Mouse (Mus musculus): ENCODE data around the gene Pcbp3. TPM values are rescaled to one million over a fixed set of nuclear protein-coding genes. Genes with fewer than 3 reads are reported as not detected.

The Pcbp3 gene
- polyA plus RNA-seq, 1 experiment, result 23.5 TPM

DNA sequence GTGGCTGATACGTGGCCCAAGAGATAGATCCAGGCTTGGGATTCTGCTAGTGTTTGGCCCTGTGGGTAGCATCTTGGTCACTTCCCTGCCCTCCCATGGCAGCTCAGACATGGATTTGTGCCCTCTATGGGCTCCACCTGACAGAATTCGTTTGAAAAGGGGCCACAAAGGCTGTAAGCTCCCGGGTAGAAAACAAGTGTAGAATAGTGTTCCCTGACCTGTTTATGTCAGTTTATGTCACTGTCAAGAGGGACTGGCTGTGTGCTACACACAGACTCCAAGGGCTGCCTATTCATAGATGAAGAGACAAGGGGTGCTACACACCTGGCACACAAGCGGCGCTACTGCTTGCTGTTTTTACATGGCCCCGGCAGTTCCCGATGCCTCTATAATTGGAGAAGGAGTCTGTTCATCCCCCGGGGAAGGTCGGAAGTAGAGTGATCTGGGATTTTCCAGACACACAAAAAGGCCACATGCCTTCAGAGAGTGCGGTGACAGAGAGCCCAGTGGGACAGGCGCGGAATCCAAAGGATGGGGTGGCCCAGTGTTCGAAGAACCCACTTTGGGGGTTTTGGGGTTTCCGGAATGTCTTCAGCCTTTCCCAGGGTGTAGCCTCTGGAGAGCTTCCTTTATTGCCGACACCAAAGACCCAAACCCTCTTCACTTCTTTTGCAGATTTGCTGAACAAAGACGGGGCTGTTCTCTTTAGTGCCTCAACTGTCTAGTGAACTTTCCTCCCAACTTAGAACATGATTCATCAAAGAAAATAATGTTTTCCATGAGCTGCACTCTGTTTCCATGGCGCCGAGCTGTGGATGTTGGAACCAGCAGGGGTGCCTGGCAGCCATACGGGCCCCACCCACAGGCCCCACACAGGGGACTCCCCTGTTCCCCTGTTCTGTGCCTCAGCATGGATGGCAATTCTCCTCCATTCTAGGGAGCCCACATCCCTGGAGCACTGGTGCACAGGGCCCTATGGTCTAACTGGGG lies 231.8 kb downstream of the Pcbp3 start:
- H3K27ac ChIP-seq (ENCODE audit: insufficient read depth, low read depth, low read length), result no peak overlapping the region
- TF ChIP-seq POLR2A (IDR thresholded peaks at IDR 0.05; ENCODE audit: low read depth, low read length) (no peak), CTCF (conservative IDR thresholded peaks at IDR 0.05; ENCODE audit: insufficient read depth, insufficient read length, low read depth, low read length) (no peak)
- no peaks in the 10 kb centered on the region for H3K27me3 ChIP-seq (replicated peaks; ENCODE audit: control insufficient read depth, insufficient read depth, low read length)
- H3K36me3 ChIP-seq (ENCODE audit: control insufficient read depth, insufficient read depth, low read length), result no peaks in the 10 kb centered on the region
- WGBS, result 83% methylated on average over 19 of the region's 19 CpGs
- H3K4me1 ChIP-seq (ENCODE audit: control insufficient read depth, insufficient read depth, low read length), result no peaks in the 10 kb centered on the region
- H3K4me3 ChIP-seq (ENCODE audit: insufficient read depth, low read depth, low read length), result no peak overlapping the region
- no peak for DNase-seq

- H3K27ac ChIP-seq (ENCODE audit: insufficient read depth, low read depth, low read length), result no peak overlapping the region
- H3K4me3 ChIP-seq (ENCODE audit: insufficient read depth, low read depth, low read length), result no peak overlapping the region
- TF ChIP-seq POLR2A (IDR thresholded peaks at IDR 0.05; ENCODE audit: low read depth, low read length), result no peak
- peak; percentile 64 for TF ChIP-seq CTCF (conservative IDR thresholded peaks at IDR 0.05; ENCODE audit: insufficient read depth, insufficient read length, low read depth, low read length)
- 24% methylated on average over 11 of the region's 11 CpGs for WGBS
- H3K36me3 ChIP-seq (ENCODE audit: control insufficient read depth, insufficient read depth, low read length), result no peaks in the 10 kb centered on the region
- H3K4me1 ChIP-seq (ENCODE audit: control insufficient read depth, insufficient read depth, low read length), result no peaks in the 10 kb centered on the region
- H3K27me3 ChIP-seq (replicated peaks; ENCODE audit: control insufficient read depth, insufficient read depth, low read length), result no peaks in the 10 kb centered on the region
- peak; percentile 52 for DNase-seq
Measured at GRCm38 (mm10) chr10:76728369-76728768, 233.3 kb downstream of the Pcbp3 start.

DNA sequence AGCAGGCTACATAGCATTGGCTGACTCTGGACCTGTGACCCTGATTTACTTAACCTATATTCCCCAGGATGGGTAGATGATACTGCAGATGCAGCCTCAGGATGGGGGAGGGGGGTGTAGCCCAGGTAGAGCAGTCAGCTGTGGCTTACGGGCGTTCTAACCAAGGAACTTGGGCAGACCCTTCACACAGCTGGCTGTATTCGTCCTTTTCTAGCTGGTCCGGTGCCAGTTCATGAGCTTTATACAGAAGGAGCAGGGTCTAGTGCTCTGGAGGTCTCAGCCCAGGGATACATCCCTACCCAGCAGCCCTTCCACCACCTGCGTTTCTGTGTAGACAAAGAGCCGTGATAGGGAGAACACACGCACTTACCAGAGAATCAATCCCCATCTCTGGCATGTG lies 234.4 kb downstream of the Pcbp3 start:
- no peak for TF ChIP-seq POLR2A (IDR thresholded peaks at IDR 0.05; ENCODE audit: low read depth, low read length)
- no peak for TF ChIP-seq CTCF (conservative IDR thresholded peaks at IDR 0.05; ENCODE audit: insufficient read depth, insufficient read length, low read depth, low read length)
- no peaks in the 10 kb centered on the region for H3K4me1 ChIP-seq (ENCODE audit: control insufficient read depth, insufficient read depth, low read length)
- no peak for DNase-seq
- WGBS, result 89% methylated on average over 7 of the region's 7 CpGs
- H3K4me3 ChIP-seq (ENCODE audit: insufficient read depth, low read depth, low read length), result no peak overlapping the region
- H3K36me3 ChIP-seq (ENCODE audit: control insufficient read depth, insufficient read depth, low read length), result no peaks in the 10 kb centered on the region
- no peak overlapping the region for H3K27ac ChIP-seq (ENCODE audit: insufficient read depth, low read depth, low read length)
- H3K27me3 ChIP-seq (replicated peaks; ENCODE audit: control insufficient read depth, insufficient read depth, low read length), result no peaks in the 10 kb centered on the region

GRCm38 (mm10) chr10:76726866-76727265 lies 234.8 kb downstream of the Pcbp3 start:
- 84% methylated on average over 4 of the region's 4 CpGs for WGBS
- Histone ChIP-seq H3K4me1 (ENCODE audit: control insufficient read depth, insufficient read depth, low read length) (no peaks in the 10 kb centered on the region), H3K4me3 (ENCODE audit: insufficient read depth, low read depth, low read length) (no peak overlapping the region), H3K36me3 (ENCODE audit: control insufficient read depth, insufficient read depth, low read length) (no peaks in the 10 kb centered on the region), H3K27me3 (replicated peaks; ENCODE audit: control insufficient read depth, insufficient read depth, low read length) (no peaks in the 10 kb centered on the region), H3K27ac (ENCODE audit: insufficient read depth, low read depth, low read length) (no peak overlapping the region)
- TF ChIP-seq POLR2A (IDR thresholded peaks at IDR 0.05; ENCODE audit: low read depth, low read length) (no peak), CTCF (conservative IDR thresholded peaks at IDR 0.05; ENCODE audit: insufficient read depth, insufficient read length, low read depth, low read length) (no peak)
- DNase-seq, result no peak

DNA sequence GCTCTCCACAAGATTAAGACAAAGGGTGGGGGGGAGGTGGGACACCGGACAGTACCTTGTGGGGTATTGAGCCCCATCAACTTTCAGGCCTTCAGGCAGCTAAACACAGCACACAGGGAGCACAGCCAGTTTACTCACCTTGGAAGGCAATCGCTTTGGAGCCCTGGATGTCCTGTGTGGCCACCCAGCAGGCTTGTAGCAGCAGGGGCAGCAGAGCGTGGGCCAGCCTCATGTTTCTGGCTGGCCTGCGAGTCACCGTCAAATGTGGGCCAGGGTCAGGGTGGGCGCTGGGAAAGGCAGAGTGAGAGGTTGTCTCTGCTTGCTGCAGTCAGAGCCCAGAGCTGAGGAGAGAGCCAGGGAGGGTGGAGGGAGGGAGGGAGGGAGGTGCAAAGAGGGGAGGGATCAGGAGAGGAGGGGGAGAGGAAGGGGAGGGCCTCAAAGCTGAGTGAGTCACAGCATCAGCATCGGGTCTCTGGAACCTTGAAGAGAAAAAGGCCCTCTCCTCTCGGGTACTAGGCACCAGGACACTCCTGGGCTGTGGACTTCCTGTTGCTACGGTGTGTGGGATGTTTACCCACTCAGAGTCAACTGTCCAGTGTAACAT lies 235.9 kb downstream of the Pcbp3 start, which contains the start of gene Col6a1:
Gene Col6a1 (minus strand): TSS at position 487 of the 604 bp plus-strand sequence.
- Histone ChIP-seq H3K4me3 (ENCODE audit: insufficient read depth, low read depth, low read length) (peak within 1 kb of the TSS; percentile 42; the same call in 1 of the 2 replicates), H3K27me3 (replicated peaks; ENCODE audit: control insufficient read depth, insufficient read depth, low read length) (no peaks in the 10 kb centered on the region), H3K27ac (ENCODE audit: insufficient read depth, low read depth, low read length) (no peak within 1 kb of the TSS), H3K36me3 (ENCODE audit: control insufficient read depth, insufficient read depth, low read length) (no peaks in the 10 kb centered on the region), H3K4me1 (ENCODE audit: control insufficient read depth, insufficient read depth, low read length) (no peaks in the 10 kb centered on the region)
- TF ChIP-seq POLR2A (IDR thresholded peaks at IDR 0.05; ENCODE audit: low read depth, low read length) (no peak), CTCF (conservative IDR thresholded peaks at IDR 0.05; ENCODE audit: insufficient read depth, insufficient read length, low read depth, low read length) (no peak)
- DNase-seq, result peak; percentile 18
- 31% methylated on average over 9 of the region's 9 CpGs for WGBS

DNA sequence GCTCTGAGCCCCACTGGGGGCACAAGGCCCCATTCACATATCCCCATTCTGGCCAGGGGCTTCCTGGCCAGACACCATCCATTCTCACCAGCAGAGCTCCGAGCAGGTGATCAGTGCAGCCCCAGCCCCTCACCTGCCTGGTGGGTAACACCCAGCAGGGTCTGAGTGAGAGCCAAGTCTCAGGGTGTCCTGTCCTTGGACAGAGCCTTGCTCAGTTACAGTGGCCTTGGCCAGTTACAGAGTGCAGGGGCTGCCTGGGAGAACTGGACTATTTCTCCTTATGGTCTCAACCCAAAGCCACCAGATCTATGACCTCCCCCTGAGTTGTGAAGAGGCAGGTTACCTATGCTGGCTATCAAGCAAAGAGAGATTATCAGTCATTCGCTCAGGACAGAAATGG lies 236.6 kb downstream of the Pcbp3 start:
- Histone ChIP-seq H3K4me1 (ENCODE audit: control insufficient read depth, insufficient read depth, low read length) (no peaks in the 10 kb centered on the region), H3K4me3 (ENCODE audit: insufficient read depth, low read depth, low read length) (peak overlapping the region; percentile 42; the same call in 1 of the 2 replicates), H3K36me3 (ENCODE audit: control insufficient read depth, insufficient read depth, low read length) (no peaks in the 10 kb centered on the region), H3K27me3 (replicated peaks; ENCODE audit: control insufficient read depth, insufficient read depth, low read length) (no peaks in the 10 kb centered on the region), H3K27ac (ENCODE audit: insufficient read depth, low read depth, low read length) (no peak overlapping the region)
- WGBS, result 77% methylated on average over 2 of the region's 2 CpGs
- no peak for DNase-seq
- TF ChIP-seq POLR2A (IDR thresholded peaks at IDR 0.05; ENCODE audit: low read depth, low read length) (no peak), CTCF (conservative IDR thresholded peaks at IDR 0.05; ENCODE audit: insufficient read depth, insufficient read length, low read depth, low read length) (no peak)

DNA sequence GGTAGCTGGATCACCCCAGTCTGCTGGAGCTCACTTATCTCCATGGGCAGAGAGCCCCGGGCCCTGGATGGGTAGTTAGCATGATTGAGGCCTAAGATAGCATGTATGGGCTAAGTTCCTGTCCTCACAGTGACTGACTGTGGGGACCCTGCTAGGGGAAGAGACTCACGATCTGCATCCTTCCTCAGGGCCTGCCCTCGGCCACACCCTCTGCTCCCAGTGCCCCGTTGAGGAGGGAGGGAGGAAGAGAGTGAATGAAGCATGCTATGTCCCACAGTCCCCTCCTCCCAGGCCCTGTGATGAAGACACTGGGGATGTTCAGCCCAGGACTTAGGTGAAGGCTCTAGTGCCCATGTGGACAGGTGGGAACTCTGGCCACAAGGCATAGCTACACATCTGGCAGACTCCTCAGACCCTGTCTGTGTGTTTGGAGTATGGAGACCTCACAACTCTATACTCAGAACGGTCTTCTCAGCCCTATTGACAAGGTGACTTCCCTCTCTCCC lies 237.4 kb downstream of the Pcbp3 start:
- 38% methylated on average over 5 of the region's 5 CpGs for WGBS
- H3K4me3 ChIP-seq (ENCODE audit: insufficient read depth, low read depth, low read length), result no peak overlapping the region
- no peaks in the 10 kb centered on the region for H3K27me3 ChIP-seq (replicated peaks; ENCODE audit: control insufficient read depth, insufficient read depth, low read length)
- TF ChIP-seq CTCF (conservative IDR thresholded peaks at IDR 0.05; ENCODE audit: insufficient read depth, insufficient read length, low read depth, low read length) (no peak), POLR2A (IDR thresholded peaks at IDR 0.05; ENCODE audit: low read depth, low read length) (no peak)
- H3K27ac ChIP-seq (ENCODE audit: insufficient read depth, low read depth, low read length), result no peak overlapping the region
- no peak for DNase-seq
- no peaks in the 10 kb centered on the region for H3K4me1 ChIP-seq (ENCODE audit: control insufficient read depth, insufficient read depth, low read length)
- no peaks in the 10 kb centered on the region for H3K36me3 ChIP-seq (ENCODE audit: control insufficient read depth, insufficient read depth, low read length)
